Mouse (Mus musculus) R1 (cell line): ENCODE results near the gene Gm10409.
"Not testable (repeated sequence)": the region's sequence is repeated elsewhere in the genome, so short reads cannot be mapped to it uniquely, and the experiment has no call there.

ENCODE experiments used
- DNase-seq: peaks from one replicate; pipeline ENCODE4 v3.0.0-alpha.2; 2018; ENCODE audit warnings: low read depth, low spot score

Gm10409 gene

DNA sequence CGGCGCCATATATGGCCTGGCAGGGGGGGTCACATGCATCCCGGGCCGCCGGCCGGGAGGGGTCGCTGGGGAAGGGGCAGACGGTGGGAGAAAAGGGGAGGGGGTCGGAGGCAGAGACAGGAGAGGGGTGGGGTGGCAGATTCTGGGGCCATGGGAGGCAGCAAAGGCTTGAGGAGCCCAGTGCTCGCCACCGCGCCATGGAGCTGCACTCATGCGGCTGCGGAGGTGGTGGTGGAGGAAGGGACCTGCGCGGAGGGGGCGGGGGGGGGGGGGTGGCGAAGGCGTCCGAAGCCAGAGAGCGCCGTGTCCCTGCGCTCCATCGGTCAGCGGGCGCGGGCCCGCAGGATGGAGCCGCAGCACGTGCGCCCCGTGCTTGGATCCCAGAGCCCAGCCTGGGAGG is at the start of gene Gm10409:
Gene Gm10409, plus strand, starts transcription at position 301 of the 400 bp plus-strand sequence.
- DNase-seq, result not testable (repeated sequence)

DNA sequence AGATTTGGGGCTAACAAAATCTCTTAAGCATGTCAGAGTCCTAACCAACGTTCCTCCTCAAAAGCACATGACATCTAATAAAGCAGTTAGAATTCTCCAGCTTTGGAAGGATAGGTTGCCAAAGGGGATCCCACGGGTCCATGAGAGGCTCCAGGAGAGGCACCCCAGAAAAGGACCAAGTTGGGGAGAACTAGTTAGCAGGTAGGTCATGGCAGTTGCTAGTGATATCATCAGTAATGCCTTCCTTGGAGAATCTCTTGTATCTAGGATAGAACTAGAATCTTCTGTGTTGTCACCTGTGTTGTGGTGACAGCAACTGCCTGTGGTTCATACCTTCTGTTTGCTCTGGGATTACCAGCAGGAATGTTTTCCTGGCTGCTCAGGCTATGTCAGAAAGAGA is 17.6 kb upstream of the Gm10409 start, which contains the start of gene Gm10413:
Gene Gm10413, plus strand, starts transcription at position 301 of the 400 bp plus-strand sequence.
- DNase-seq, result not testable (repeated sequence)

DNA sequence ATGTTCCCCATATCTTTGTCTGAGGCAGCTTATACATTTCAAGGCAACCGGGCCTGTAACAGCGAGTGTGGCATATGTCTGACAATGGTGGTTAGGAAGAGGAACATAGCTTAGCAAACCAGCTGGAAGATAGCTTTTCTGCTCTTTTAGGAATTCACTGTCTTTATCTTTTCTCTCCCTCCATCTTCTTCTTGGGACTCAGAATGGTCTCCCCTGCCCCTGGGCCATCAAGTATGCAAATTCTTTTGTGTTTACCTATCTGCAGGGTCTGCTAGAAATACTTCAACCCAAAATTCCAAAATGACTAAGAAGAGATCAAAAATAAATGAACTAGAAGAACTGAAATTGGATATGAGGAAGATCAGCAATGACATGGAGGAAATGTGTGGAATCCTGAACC is 15.4 kb downstream of the Gm10409 start, which contains the start of gene Gm3005:
Gene Gm3005, plus strand, starts transcription at position 301 of the 400 bp plus-strand sequence.
- not testable (repeated sequence) for DNase-seq

DNA sequence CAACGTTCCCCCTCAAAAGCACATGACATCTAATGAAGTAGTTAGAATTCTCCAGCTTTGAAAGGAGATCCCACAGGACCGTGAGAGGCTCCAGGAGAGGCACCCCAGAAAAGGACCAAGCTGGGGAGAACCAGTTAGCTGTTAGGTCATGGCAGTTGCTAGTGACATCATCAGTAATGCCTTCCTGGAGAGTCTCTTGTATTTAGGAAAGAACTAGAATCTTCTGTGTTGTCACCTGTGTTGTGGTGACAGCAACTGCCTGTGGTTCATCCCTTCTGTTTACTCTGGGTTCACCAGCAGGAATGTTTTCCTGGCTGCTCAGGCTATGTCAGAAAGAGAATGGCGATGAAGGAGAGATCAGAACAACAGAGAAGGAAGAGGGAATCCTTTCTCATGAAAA is 36.7 kb downstream of the Gm10409 start, which contains the start of gene Gm10408:
Gene Gm10408, plus strand, starts transcription at position 301 of the 400 bp plus-strand sequence.
- DNase-seq, result not testable (repeated sequence)
